Mouse (Mus musculus) hindbrain, embryonic 11.5 days (tissue): Measurements from ENCODE around the gene Zkscan17. TPM values are rescaled to one million over a fixed set of nuclear protein-coding genes. Genes with fewer than 3 reads are reported as not detected.
A peak's percentile ranks its signal among the peaks of the same experiment; 100 is the strongest.

ENCODE experiments used
- ATAC-seq: fragments of 200-750 bp; cut with Nextera tagmentation; 2 replicates; pipeline ENCODE4 v1.8.0; 2017; ENCODE audit warnings: mild to moderate bottlenecking, moderate TSS enrichment, moderate library complexity; ENCODE audit not compliant: low FRiP score
- DNase-seq: peaks from one replicate; pipeline ENCODE4 v3.0.0-alpha.2; 2015; ENCODE audit warnings: low spot score
- H3K27ac ChIP-seq: fragments of 300-500 bp; sonication (generic); 2 replicates; pipeline ENCODE4 v1.5.1; 2014; ENCODE audit warnings: mild to moderate bottlenecking, low read depth, low read length
- H3K27me3 ChIP-seq: fragments of 300-500 bp; sonication (generic); 2 replicates; pipeline ENCODE4 v1.6.1; 2014; ENCODE audit warnings: mild to moderate bottlenecking, low read length, moderate library complexity, mixed read lengths; ENCODE audit not compliant: control insufficient read depth, insufficient read depth
- H3K36me3 ChIP-seq: fragments of 300-500 bp; sonication (generic); 2 replicates; pipeline ENCODE4 v1.6.1; 2014; ENCODE audit warnings: mild to moderate bottlenecking, low read length, moderate library complexity, mixed read lengths; ENCODE audit not compliant: control insufficient read depth, insufficient read depth
- H3K4me1 ChIP-seq: fragments of 300-500 bp; sonication (generic); replicated peaks from 2 replicates; pipeline ENCODE4 v1.6.1; 2014; ENCODE audit warnings: low read length, mixed read lengths; ENCODE audit not compliant: control insufficient read depth, insufficient read depth
- H3K4me2 ChIP-seq: fragments of 300-500 bp; sonication (generic); replicated peaks from 2 replicates; pipeline ENCODE4 v1.6.1; 2014; ENCODE audit warnings: mild to moderate bottlenecking, low read depth, low read length
- H3K4me3 ChIP-seq: fragments of 300-500 bp; sonication (generic); 2 replicates; pipeline ENCODE4 v1.5.1; 2014; ENCODE audit warnings: low read depth, low read length
- H3K9ac ChIP-seq: fragments of 300-500 bp; sonication (generic); 2 replicates; pipeline ENCODE4 v1.6.1; 2014; ENCODE audit warnings: low read depth, low read length
- H3K9me3 ChIP-seq: fragments of 300-500 bp; sonication (generic); 2 replicates; pipeline ENCODE4 v1.6.1; 2016; ENCODE audit warnings: low read length; ENCODE audit not compliant: control insufficient read depth
- WGBS: fragments of 180-500 bp; shearing (Covaris S2); extraction: QIAGEN DNeasy Blood & Tissue Kit; methylation state at CpG from one replicate; pipeline ENCODE4 v1.1.7; 2014; 5-methylcytosine and 5-hydroxymethylcytosine counted together
- polyA plus RNA-seq: library from polyadenylated mRNA; unstranded; fragments of >200 nt; fragmentation: Nextera tagmentation; extraction: Ambion mirVana; gene quantifications from 2 replicates; pipeline ENCODE4 v1.2.1, GENCODE M21; 2014

Zkscan17 gene
- polyA plus RNA-seq, 1 experiment from 2014 or later = 17.1 TPM

- ATAC-seq (0 out of 2 replicates have a peak, but pooled peaks have one; percentile 14), DNase-seq (peak; percentile 17)
- H3K4me1 ChIP-seq = no peaks in the 10 kb centered on the region
- 69% methylated on average over 6 of the region's 6 CpGs for WGBS
- H3K4me2 ChIP-seq = no peak overlapping the region
- no peaks in the 10 kb centered on the region for H3K27me3 ChIP-seq
- H3K9ac ChIP-seq = no peak overlapping the region
- no peak overlapping the region for H3K4me3 ChIP-seq
- H3K27ac ChIP-seq = no peak overlapping the region
- no peaks in the 10 kb centered on the region for H3K9me3 ChIP-seq
- no peaks in the 10 kb centered on the region for H3K36me3 ChIP-seq
These were observed 4.5 kb upstream of the Zkscan17 start for GRCm38 (mm10) chr11:59530870-59531535.

DNA sequence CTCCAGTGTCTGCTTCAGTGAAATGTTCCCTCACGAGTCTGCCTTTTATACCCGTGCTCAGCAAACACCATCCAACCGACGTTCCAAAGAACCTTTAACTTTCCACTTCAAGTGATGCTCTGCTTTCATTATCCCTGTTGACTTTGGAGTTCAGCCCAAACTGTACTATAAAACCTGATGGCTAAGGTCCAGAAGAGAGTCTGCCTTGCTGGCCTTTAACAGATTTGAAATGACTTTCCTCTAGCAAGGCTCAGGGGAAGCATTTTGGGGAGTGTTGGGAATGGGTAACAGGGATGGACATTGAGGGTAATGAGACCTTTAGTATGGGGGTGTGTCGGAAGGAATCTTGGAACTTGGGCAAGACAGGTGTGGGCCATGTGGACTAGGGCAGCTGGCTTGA is 3.7 kb upstream of the Zkscan17 start:
- ATAC-seq = no peak
- WGBS = 88% methylated on average over 5 of the region's 5 CpGs
- no peaks in the 10 kb centered on the region for H3K4me1 ChIP-seq
- no peaks in the 10 kb centered on the region for H3K27me3 ChIP-seq
- H3K9me3 ChIP-seq = no peaks in the 10 kb centered on the region
- no peak overlapping the region for H3K4me2 ChIP-seq
- no peak overlapping the region for H3K9ac ChIP-seq
- no peak overlapping the region for H3K4me3 ChIP-seq
- H3K27ac ChIP-seq = no peak overlapping the region
- H3K36me3 ChIP-seq = no peaks in the 10 kb centered on the region
- no peak for DNase-seq

DNA sequence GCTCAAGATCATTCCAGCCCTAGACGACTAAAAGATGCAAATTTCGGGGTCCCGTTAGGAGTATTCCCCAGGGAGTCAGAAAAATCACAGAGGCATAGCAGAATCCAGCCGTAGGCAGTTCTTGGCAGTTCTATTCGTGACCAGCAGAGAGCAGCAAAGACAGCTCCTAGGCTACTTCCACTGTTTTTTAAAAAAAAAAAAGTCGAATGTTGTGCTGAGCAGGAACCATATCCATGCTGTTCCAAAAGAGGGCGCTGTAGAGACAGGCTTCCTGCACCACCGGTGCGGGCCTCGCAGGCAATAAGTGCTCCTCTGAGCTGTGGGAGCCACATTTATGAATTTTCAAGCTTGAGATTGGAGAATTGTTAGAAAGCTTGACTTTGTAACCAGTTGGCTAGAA is 1.3 kb downstream of the Zkscan17 start:
- H3K4me3 ChIP-seq = no peak overlapping the region
- no peak overlapping the region for H3K9ac ChIP-seq
- H3K9me3 ChIP-seq = no peaks in the 10 kb centered on the region
- DNase-seq (peak; percentile 83), ATAC-seq (no peak)
- WGBS = 10% methylated on average over 10 of the region's 10 CpGs
- H3K27ac ChIP-seq = no peak overlapping the region
- H3K27me3 ChIP-seq = no peaks in the 10 kb centered on the region
- no peaks in the 10 kb centered on the region for H3K36me3 ChIP-seq
- no peak overlapping the region for H3K4me2 ChIP-seq
- H3K4me1 ChIP-seq = no peaks in the 10 kb centered on the region

DNA sequence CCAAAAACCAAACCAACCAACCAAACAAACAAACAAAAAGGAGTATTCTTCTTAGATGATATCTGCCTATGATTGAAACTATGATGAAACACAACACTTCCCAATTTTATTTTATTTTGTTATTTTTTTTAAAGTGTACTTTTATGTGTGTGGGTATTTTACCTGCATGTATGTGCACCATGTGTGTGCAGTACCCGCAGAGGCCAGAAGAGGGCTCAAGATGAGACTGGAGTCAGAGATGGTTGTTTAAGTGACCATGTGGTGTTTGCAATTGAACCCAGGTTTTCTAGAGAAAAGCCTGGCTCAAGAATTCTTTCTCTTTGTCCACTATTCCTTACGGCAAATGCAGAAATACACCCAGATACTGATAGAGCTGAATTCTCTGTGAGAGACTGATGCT is 2.4 kb downstream of the Zkscan17 start:
- Histone ChIP-seq H3K4me2 (no peak overlapping the region), H3K9ac (no peak overlapping the region), H3K9me3 (no peaks in the 10 kb centered on the region), H3K27me3 (no peaks in the 10 kb centered on the region), H3K4me1 (no peaks in the 10 kb centered on the region), H3K4me3 (no peak overlapping the region), H3K36me3 (no peaks in the 10 kb centered on the region), H3K27ac (no peak overlapping the region)
- 96% methylated on average over 2 of the region's 2 CpGs for WGBS
- ATAC-seq = no peak
- DNase-seq = no peak

- WGBS = 83% methylated on average over 6 of the region's 6 CpGs
These were observed 6.6 kb downstream of the Zkscan17 start for GRCm38 (mm10) chr11:59519741-59520495.

GRCm38 (mm10) chr11:59518226-59518625 is 8.3 kb downstream of the Zkscan17 start:
- Histone ChIP-seq H3K27me3 (no peaks in the 10 kb centered on the region), H3K9ac (no peak overlapping the region), H3K9me3 (no peaks in the 10 kb centered on the region), H3K4me1 (no peaks in the 10 kb centered on the region), H3K4me3 (no peak overlapping the region), H3K4me2 (no peak overlapping the region), H3K27ac (no peak overlapping the region), H3K36me3 (no peaks in the 10 kb centered on the region)
- 70% methylated on average over 10 of the region's 10 CpGs for WGBS
- DNase-seq (no peak), ATAC-seq (no peak)

More at GRCm38 (mm10) chr11:59519741-59520495, 6.6 kb downstream of the Zkscan17 start:
- DNase-seq (no peak), ATAC-seq (no peak)
- Histone ChIP-seq H3K9ac (no peak overlapping the region), H3K27me3 (no peaks in the 10 kb centered on the region), H3K4me1 (no peaks in the 10 kb centered on the region), H3K9me3 (no peaks in the 10 kb centered on the region), H3K27ac (no peak overlapping the region), H3K4me2 (no peak overlapping the region), H3K36me3 (no peaks in the 10 kb centered on the region), H3K4me3 (no peak overlapping the region)

DNA sequence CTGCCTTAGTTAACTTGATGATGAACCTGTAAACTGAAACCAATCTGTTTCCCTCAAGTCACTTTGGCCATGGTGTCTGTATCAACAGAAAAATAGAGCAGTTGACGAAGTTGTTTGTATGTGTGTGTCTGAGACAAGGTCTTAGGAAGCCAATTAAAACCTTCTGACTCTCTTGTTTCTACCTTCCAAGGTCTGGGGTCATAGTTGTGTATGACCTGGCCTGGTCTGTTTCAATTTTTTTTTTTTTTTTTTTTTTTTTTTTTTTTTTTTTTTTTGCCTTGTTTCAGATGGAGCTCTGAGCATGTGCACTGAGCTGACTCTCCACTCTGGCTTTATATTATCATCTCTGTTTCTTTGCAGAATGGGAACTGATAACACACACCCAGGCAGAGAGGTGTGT is 9.1 kb downstream of the Zkscan17 start:
- 83% methylated on average over 1 of the region's 1 CpGs for WGBS

GRCm38 (mm10) chr11:59514789-59515188 is 11.8 kb downstream of the Zkscan17 start:
- Histone ChIP-seq H3K27me3 (no peaks in the 10 kb centered on the region), H3K4me2 (no peak overlapping the region), H3K4me1 (no peaks in the 10 kb centered on the region), H3K36me3 (no peaks in the 10 kb centered on the region), H3K9me3 (no peaks in the 10 kb centered on the region), H3K9ac (no peak overlapping the region), H3K27ac (no peak overlapping the region), H3K4me3 (no peak overlapping the region)
- no peak for ATAC-seq
- DNase-seq = no peak
- 70% methylated on average over 3 of the region's 3 CpGs for WGBS

More for the DNA sequence above, 9.1 kb downstream of the Zkscan17 start:
- no peak overlapping the region for H3K9ac ChIP-seq
- no peaks in the 10 kb centered on the region for H3K36me3 ChIP-seq
- ATAC-seq (no peak), DNase-seq (no peak)
- H3K9me3 ChIP-seq = no peaks in the 10 kb centered on the region
- H3K27ac ChIP-seq = no peak overlapping the region
- no peaks in the 10 kb centered on the region for H3K27me3 ChIP-seq
- H3K4me3 ChIP-seq = no peak overlapping the region
- no peak overlapping the region for H3K4me2 ChIP-seq
- no peaks in the 10 kb centered on the region for H3K4me1 ChIP-seq

DNA sequence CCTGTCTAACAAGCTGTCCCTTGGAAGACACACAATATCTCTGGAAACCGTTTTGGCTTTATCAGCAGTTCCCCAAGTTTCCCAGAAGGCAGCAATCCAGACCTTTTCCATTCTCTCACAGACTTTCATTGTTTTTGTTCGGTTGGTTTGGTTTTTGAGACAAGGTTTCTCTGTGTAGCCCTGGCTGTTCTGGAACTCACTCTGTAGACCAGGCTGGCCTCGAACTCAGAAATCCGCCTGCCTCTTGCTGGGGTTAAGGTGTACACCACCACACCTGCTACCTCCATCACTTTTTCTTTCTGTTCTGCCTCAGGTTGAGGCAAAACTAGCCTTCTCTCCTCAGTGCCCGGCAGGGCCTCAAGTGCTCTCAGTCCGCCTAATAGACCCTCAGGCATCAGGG is 12.2 kb downstream of the Zkscan17 start:
- no peak overlapping the region for H3K9ac ChIP-seq
- H3K4me1 ChIP-seq = no peaks in the 10 kb centered on the region
- no peaks in the 10 kb centered on the region for H3K36me3 ChIP-seq
- no peak overlapping the region for H3K4me3 ChIP-seq
- DNase-seq (no peak), ATAC-seq (no peak)
- no peak overlapping the region for H3K4me2 ChIP-seq
- H3K27me3 ChIP-seq = no peaks in the 10 kb centered on the region
- H3K27ac ChIP-seq = no peak overlapping the region
- no peaks in the 10 kb centered on the region for H3K9me3 ChIP-seq
- WGBS = 77% methylated on average over 6 of the region's 6 CpGs
